Mouse (Mus musculus) olfactory bulb, adult 2 months (tissue): Measurements from ENCODE around the gene Anks1b.

Experiments used
- CTCF ChIP-seq: fragments of 200-500 bp; IDR thresholded peaks from 2 replicates; pipeline ENCODE4 v1.5.1; 2012; ENCODE audit warnings: low read depth, mild to moderate bottlenecking, low read length, moderate library complexity; ENCODE audit not compliant: insufficient read depth
- POLR2A ChIP-seq: fragments of 200-500 bp; IDR thresholded peaks from 2 replicates; pipeline ENCODE4 v1.6.1; 2012; ENCODE audit warnings: mild to moderate bottlenecking, low read depth, low read length, moderate library complexity; ENCODE audit not compliant: insufficient read depth

DNA sequence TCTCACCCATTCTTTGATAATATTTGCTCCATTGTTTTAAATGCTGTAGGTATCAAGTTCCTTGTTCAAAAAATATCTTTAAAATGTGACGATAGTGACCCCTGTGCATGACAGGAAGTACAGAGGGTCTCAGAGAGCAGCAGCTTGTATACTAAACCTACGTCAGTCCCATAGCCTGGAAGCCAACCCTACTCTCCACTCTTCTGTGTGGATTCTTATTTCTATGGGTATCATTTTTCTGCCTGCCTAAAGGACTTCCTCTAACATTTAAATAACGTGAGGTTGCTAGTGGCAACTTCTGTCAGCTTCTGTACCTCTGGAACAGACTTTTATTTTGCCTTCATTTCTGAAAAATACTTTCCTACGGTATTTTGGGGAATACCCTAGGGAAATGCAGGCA is 812.1 kb downstream of the Anks1b start:
- no peak for TF ChIP-seq CTCF
- TF ChIP-seq POLR2A = no peak
